Mouse (Mus musculus): Measurements from ENCODE around the gene Gm6268.

DNA sequence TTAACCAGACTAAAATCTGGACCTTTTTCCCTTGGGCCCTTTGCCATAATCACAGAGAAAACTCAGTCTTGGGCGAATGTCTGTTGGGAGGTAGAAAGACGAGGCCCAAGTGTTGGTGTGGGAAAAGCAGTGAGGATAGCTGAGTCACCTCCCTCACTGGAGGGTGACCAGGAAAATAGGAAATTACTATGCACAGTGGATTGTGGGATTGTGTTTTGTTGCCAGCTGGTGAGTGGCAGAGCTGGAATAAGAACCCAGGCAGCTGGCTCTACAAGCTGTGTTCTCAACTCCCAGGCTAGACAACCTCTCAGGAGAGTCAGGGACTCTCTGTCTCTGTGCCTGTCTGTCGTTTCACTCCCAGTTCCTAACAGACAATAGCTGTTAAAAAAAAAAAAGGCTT, 11.1 kb upstream of the Gm6268 start:
- TF ChIP-seq MXI1 (IDR thresholded peaks at IDR 0.05; ENCODE audit: low read depth, low read length) (no peak), TBP (conservative IDR thresholded peaks at IDR 0.05; ENCODE audit: low read depth, low read length) (no peak), MYC (IDR thresholded peaks at IDR 0.05; ENCODE audit: low read depth, low read length) (no peak), CTCF (conservative IDR thresholded peaks at IDR 0.05 in 1 of 2, IDR thresholded peaks at IDR 0.05 in 1 of 2; ENCODE audit: low read depth in 2 of 2, low read length in 2 of 2) (no peak), TCF12 (IDR thresholded peaks at IDR 0.05; ENCODE audit: low read depth, low read length) (no peak), POLR2AphosphoS2 (IDR thresholded peaks at IDR 0.05; ENCODE audit: low read depth, low read length) (no peak), EP300 (IDR thresholded peaks at IDR 0.05; ENCODE audit: low read length) (no peak), JUND (conservative IDR thresholded peaks at IDR 0.05; ENCODE audit: low read depth, low read length) (no peak), USF1 (IDR thresholded peaks at IDR 0.05; ENCODE audit: low read depth, low read length) (no peak), IRF4 (IDR thresholded peaks at IDR 0.05; ENCODE audit: low read depth, low read length) (no peak)

Measured in CH12.LX (cell line).